Mouse (Mus musculus): ENCODE data around the gene Gpr63. TPM values are rescaled to one million over a fixed set of nuclear protein-coding genes. Genes with fewer than 3 reads are reported as not detected.
A peak's percentile ranks its signal among the peaks of the same experiment; 100 is the strongest.
"Not testable (repeated sequence)": the region's sequence is repeated elsewhere in the genome, so short reads cannot be mapped to it uniquely, and the experiment has no call there.

Gene Gpr63
- polyA plus RNA-seq (2015; fragmentation: Nextera tagmentation; extraction: Ambion mirVana) = 1.0 and 1.5 TPM in 2 replicates

DNA sequence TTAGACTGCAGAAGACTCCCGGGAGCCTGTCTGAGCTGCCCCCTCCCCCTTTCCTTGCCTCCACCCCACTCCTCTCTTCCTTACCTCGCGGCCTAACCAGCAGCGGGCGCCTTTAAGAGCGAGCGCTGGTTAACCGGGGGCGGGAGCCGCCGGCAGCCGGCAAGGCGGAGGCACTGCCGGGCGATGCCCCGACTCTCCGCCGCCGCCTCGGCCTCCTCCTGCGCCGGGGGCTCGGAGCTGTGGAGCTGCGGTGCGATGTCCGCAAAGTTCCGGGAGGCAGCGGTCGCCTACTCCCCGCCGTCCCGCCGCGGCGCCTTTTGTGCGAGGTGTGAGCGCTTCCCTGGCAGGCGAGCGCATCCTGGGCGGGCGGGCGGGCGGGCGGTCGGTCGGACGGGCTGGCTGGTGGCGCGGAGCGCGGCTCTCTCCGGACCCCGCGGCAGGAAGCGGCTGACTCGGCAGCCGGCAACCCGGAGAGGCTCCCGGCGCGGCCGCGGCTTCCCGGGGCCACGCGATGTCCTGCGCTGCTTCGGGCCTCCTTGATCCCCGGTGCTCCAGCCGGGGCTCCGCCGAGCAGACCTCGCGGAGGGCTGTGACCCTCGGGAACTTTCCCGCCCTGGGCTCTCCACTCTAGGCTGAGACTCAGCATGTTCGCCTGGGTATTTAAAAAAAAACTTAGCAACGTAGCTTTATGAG is at the start of gene Gpr63:
TSS of gene Gpr63 (plus strand) at position 109 of the 693 bp plus-strand sequence.
- H3K4me3 ChIP-seq (replicated peaks) = peak within 1 kb of the TSS; percentile 78
- 0 out of 2 replicates have a peak, but pooled peaks cover 2% of the 10 kb centered on the region for H3K27me3 ChIP-seq
- peak within 1 kb of the TSS; percentile 74 for H3K4me2 ChIP-seq
- WGBS = under 1% methylated on average over 69 of the region's 78 CpGs
- H3K36me3 ChIP-seq = no peaks in the 10 kb centered on the region
- no peaks in the 10 kb centered on the region for H3K9me3 ChIP-seq (replicated peaks)
- H3K9ac ChIP-seq = peak within 1 kb of the TSS; percentile 84
- ATAC-seq (replicated peaks; ENCODE audit: low FRiP score) = peak; percentile 98
- H3K27ac ChIP-seq = peak within 1 kb of the TSS; percentile 94
- peaks cover 9% of the 10 kb centered on the region; the same call in 1 of the 2 replicates for H3K4me1 ChIP-seq

DNA sequence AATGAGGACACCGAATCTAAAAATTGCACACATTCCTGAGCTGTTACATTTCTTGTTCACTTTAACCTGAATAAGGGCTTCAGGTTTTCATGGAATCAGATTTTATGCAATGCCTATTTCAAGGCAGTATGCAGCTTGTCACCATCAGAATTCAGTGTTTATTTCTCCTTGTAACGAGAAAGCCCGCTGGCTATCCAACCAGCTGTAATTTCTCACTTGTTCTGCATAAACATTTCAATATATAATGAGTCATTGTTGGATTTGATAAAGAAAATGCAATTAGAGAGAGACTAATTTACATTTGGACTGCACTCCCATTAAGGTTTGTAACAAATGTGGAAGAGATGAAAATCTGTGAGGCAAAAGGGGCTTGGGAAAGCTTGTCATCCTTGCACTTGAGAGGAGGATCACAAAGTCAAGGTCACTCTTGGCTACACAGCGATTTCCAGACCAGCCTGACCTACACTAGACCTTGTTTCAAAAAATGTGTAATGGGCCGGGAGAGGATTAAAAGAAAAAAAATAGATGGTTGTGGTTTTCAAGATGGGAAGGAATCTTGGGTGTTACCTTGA is 46.1 kb upstream of the Gpr63 start:
- Histone ChIP-seq H3K9me3 (replicated peaks) (no peaks in the 10 kb centered on the region), H3K9ac (no peak overlapping the region), H3K4me2 (no peak overlapping the region), H3K27me3 (no peaks in the 10 kb centered on the region), H3K4me1 (no peaks in the 10 kb centered on the region), H3K27ac (no peak overlapping the region), H3K4me3 (replicated peaks) (no peak overlapping the region), H3K36me3 (no peaks in the 10 kb centered on the region)
- ATAC-seq (replicated peaks; ENCODE audit: low FRiP score) = no peak
- 72% methylated on average over 5 of the region's 5 CpGs for WGBS

DNA sequence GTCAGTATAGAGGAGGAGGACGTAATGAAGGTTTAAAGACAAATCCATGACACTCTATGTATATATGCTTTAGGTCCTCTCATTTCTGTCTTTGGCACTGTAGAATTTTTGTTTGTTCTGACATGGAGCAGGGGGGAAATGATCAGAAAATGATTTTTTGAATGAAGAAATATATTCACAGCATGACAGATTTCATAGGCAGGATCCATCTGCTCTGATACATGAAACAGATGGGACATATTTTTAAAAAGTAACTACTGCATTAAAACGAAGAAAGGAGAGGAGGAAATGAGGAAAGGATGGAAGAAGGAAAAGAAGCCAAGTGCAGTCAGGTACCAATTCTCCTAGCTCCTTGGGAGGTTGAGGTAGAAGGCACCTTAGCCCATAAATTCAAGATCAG is 41.5 kb upstream of the Gpr63 start:
- 75% methylated on average over 2 of the region's 2 CpGs for WGBS
- no peak for ATAC-seq (replicated peaks; ENCODE audit: low FRiP score)
- Histone ChIP-seq H3K36me3 (no peaks in the 10 kb centered on the region), H3K27ac (no peak overlapping the region), H3K4me2 (no peak overlapping the region), H3K4me1 (no peaks in the 10 kb centered on the region), H3K9ac (no peak overlapping the region), H3K27me3 (no peaks in the 10 kb centered on the region), H3K4me3 (replicated peaks) (no peak overlapping the region), H3K9me3 (replicated peaks) (no peaks in the 10 kb centered on the region)

DNA sequence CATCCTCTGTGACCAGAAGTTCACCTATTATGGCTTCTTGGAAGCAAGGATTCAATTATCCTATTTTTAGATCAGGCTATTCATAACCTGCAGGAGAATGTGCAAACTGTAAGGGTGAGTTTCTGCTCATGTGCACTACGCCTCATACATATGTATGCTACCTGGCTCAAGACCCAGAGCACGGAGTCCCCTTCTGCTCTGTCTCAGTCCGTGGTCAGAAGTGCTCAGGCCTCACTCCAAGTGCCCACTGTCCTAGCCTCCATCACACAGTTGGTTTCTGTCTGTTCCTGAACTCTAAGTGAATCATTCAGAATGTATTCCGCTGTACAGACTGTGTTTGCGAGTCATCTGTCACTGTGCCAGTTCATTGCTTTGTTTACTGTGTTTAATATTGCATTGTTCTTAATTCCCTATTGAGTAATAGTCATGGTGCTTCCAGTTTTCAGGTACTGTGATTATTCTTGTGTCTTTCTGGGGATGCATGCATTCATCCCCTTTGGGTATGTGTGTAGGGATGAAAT is 37.9 kb upstream of the Gpr63 start:
- Histone ChIP-seq H3K4me1 (no peaks in the 10 kb centered on the region), H3K9me3 (replicated peaks) (no peaks in the 10 kb centered on the region), H3K4me3 (replicated peaks) (no peak overlapping the region), H3K27me3 (no peaks in the 10 kb centered on the region), H3K27ac (no peak overlapping the region), H3K9ac (no peak overlapping the region), H3K36me3 (no peaks in the 10 kb centered on the region), H3K4me2 (no peak overlapping the region)
- no peak for ATAC-seq (replicated peaks; ENCODE audit: low FRiP score)
- 85% methylated on average over 5 of the region's 5 CpGs for WGBS

DNA sequence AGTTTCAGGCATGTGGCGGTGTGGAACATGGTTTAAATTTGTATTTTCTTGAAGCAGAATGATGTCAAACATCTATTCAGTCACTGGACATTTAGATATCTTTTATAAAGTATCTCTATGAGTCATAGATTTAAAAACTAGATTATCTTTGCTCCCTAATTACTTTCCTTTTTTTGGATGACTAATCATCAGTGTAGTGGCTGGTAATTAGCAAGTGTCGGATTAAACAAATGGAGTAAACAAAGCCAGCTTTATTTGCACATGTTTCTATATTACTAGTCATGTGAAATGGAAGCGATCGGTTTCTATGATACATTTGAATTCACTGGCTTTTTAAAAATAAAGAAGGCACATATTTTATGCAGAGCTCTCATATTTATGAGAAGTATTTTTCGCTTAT is 37.3 kb upstream of the Gpr63 start:
- no peak overlapping the region for H3K27ac ChIP-seq
- no peaks in the 10 kb centered on the region for H3K4me1 ChIP-seq
- H3K36me3 ChIP-seq = no peaks in the 10 kb centered on the region
- ATAC-seq (replicated peaks; ENCODE audit: low FRiP score) = no peak
- WGBS = 87% methylated on average over 5 of the region's 5 CpGs
- no peak overlapping the region for H3K4me3 ChIP-seq (replicated peaks)
- H3K4me2 ChIP-seq = no peak overlapping the region
- no peaks in the 10 kb centered on the region for H3K27me3 ChIP-seq
- no peak overlapping the region for H3K9ac ChIP-seq
- H3K9me3 ChIP-seq (replicated peaks) = no peaks in the 10 kb centered on the region

DNA sequence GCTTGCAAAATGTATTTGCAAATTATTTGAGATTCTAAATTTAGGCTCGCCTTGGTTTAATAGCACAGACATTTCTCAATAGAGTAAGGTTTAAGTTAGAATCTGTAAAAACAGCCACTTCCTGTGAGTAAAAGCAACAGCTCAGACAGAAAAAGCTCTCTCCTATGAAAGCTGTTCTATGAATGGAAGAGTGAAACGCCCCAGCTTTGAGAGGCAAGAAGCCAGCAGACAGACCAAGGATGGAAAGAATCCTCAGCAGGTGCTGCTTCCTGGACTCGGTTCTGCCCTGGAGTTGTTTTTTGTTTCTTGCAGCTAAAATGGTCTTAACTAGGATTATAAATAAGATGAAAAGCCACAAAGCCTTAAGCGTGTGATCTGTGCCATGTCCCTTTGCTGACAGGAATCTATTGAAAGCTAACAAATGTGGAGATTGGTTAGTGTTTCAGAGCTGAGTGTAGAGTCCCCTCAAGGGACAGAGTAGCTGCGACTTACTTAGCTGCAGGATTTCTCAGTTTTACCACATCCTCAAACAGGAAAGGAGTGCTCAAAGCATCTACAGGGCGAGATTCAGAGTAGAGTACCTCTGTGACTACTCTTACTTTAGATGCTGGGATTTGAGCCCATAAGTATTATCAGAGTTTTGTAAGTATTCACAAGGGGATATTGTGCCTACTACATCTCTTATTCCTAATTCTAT is 23.3 kb upstream of the Gpr63 start:
- Histone ChIP-seq H3K36me3 (no peaks in the 10 kb centered on the region), H3K4me1 (no peaks in the 10 kb centered on the region), H3K4me3 (replicated peaks) (no peak overlapping the region), H3K4me2 (no peak overlapping the region), H3K27me3 (no peaks in the 10 kb centered on the region), H3K9me3 (replicated peaks) (no peaks in the 10 kb centered on the region), H3K9ac (no peak overlapping the region), H3K27ac (no peak overlapping the region)
- WGBS = 70% methylated on average over 6 of the region's 6 CpGs
- ATAC-seq (replicated peaks; ENCODE audit: low FRiP score) = no peak

DNA sequence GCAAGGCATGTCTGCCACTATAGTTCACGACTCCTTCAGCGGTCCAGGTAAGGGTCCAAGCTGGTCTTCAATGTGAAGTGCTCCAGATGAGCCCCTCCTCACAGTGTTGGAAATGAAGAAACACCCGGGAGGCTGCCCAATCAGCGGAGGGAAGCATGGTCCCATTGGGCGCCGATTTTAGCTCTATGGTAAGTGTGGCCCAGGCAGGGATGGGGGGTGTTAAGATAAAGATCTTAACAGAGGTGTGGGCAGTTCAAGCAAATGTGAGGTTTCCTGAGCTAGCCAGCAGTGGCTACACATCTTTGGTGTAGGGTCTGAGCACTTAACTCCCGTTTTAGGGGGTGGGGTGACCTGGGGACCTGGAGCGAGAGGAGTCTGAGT is 299 bp upstream of the Gpr63 start:
- Histone ChIP-seq H3K27me3 (0 out of 2 replicates have a peak, but pooled peaks cover 2% of the 10 kb centered on the region), H3K9me3 (replicated peaks) (no peaks in the 10 kb centered on the region), H3K36me3 (no peaks in the 10 kb centered on the region), H3K4me2 (peak overlapping the region; percentile 74), H3K4me3 (replicated peaks) (peak overlapping the region; percentile 78), H3K9ac (peak overlapping the region; percentile 84), H3K27ac (peak overlapping the region; percentile 94), H3K4me1 (peaks cover 9% of the 10 kb centered on the region; the same call in 1 of the 2 replicates)
- WGBS = 5% methylated on average over 8 of the region's 8 CpGs
- ATAC-seq (replicated peaks; ENCODE audit: low FRiP score) = peak; percentile 76; the same call in 1 of the 2 replicates

DNA sequence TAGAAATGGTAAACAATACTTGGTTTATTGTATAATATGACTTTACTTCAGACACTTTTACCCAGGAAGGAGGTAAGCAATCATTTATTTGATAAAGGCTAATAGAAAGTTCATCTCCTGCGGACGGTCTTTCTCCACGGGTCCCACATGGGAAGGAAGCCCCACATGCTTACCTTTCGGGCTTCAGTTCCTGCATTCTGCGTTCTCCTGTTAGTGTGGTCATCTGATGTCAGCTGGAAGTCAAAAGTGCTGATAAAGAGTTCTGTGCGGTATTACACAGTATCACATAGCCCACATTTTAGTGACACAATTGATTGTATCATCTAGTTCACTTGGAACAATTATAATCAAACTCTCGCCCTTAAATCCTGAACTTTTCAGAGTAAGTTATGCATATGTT is 1.0 kb downstream of the Gpr63 start:
- peak overlapping the region; percentile 74 for H3K4me2 ChIP-seq
- H3K36me3 ChIP-seq = no peaks in the 10 kb centered on the region
- 0 out of 2 replicates have a peak, but pooled peaks cover 2% of the 10 kb centered on the region for H3K27me3 ChIP-seq
- peaks cover 9% of the 10 kb centered on the region; the same call in 1 of the 2 replicates for H3K4me1 ChIP-seq
- no peak for ATAC-seq (replicated peaks; ENCODE audit: low FRiP score)
- no peaks in the 10 kb centered on the region for H3K9me3 ChIP-seq (replicated peaks)
- WGBS = 13% methylated on average over 7 of the region's 7 CpGs
- H3K4me3 ChIP-seq (replicated peaks) = peak overlapping the region; percentile 78
- no peak overlapping the region for H3K27ac ChIP-seq
- 0 out of 2 replicates have a peak overlapping the region, but pooled peaks have one; percentile 33 for H3K9ac ChIP-seq

DNA sequence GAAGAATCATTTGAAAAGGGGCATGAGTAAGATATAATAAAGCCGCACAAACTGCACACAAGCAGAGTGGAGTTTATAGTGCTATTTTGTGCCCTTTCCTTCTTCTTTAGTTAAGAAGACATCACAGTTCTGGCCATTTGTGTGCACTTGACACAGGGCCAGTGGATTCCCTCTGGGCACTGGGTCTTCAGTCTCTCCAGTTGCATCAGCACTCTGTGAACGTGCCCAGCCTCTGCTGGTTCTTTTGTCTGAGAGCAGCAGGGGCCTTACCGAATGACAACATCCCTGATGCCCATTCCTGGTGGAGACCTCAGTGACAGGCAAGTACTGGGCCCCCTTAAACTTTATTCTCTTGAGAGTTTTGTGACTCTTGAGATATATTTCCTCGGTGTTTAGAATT is 12.4 kb downstream of the Gpr63 start:
- H3K4me2 ChIP-seq = no peak overlapping the region
- WGBS = 61% methylated on average over 4 of the region's 4 CpGs
- H3K4me3 ChIP-seq (replicated peaks) = no peak overlapping the region
- no peak overlapping the region for H3K9ac ChIP-seq
- no peak for ATAC-seq (replicated peaks; ENCODE audit: low FRiP score)
- H3K4me1 ChIP-seq = no peaks in the 10 kb centered on the region
- H3K36me3 ChIP-seq = no peaks in the 10 kb centered on the region
- no peaks in the 10 kb centered on the region for H3K27me3 ChIP-seq
- H3K27ac ChIP-seq = no peak overlapping the region
- no peaks in the 10 kb centered on the region for H3K9me3 ChIP-seq (replicated peaks)

DNA sequence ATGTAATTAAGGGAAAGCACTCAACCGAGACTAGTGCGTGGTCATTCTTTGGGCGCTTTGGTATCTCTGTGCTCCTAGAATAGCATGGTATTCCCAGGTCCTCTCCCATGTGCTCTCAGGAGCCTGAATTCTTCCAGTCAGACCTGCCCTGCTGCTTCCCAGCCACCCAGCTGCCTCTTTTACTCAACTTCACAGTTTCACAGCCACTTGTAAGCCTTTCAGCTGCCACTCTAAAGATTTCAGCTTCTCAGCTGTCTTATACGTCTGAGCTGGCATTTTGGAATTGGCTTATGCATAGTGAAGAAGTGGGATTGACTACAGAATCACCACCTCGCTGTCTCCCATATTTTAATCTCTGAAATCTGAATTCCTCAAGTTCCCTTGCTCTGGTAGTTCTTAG is 19.4 kb downstream of the Gpr63 start:
- no peaks in the 10 kb centered on the region for H3K4me1 ChIP-seq
- no peak overlapping the region for H3K9ac ChIP-seq
- H3K27ac ChIP-seq = no peak overlapping the region
- H3K4me2 ChIP-seq = no peak overlapping the region
- H3K36me3 ChIP-seq = no peaks in the 10 kb centered on the region
- no peaks in the 10 kb centered on the region for H3K27me3 ChIP-seq
- H3K9me3 ChIP-seq (replicated peaks) = no peaks in the 10 kb centered on the region
- ATAC-seq (replicated peaks; ENCODE audit: low FRiP score) = no peak
- WGBS = 87% methylated on average over 5 of the region's 5 CpGs
- H3K4me3 ChIP-seq (replicated peaks) = no peak overlapping the region

DNA sequence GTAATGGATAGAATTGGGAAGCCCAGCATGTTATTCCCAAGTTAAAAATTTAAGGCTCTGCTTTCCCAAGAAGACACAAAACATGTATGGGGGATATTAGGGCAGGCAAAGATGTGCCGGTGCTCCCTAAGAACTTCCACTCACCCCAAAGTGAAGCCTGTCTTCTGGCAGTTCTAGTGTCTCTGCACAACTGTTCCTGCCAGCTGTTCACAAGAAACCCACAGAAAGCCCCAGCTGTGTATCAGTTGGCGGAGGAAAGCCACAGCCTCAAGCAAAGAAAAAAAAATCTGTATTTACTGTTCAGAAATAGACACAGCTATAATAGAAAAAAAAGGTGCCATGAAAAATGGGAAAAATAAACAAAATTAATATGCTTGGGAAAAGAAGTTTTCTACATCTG is 25.3 kb downstream of the Gpr63 start:
- ATAC-seq (replicated peaks; ENCODE audit: low FRiP score) = no peak
- Histone ChIP-seq H3K27me3 (no peaks in the 10 kb centered on the region), H3K4me2 (no peak overlapping the region), H3K4me3 (replicated peaks) (no peak overlapping the region), H3K9ac (no peak overlapping the region), H3K27ac (no peak overlapping the region), H3K9me3 (replicated peaks) (no peaks in the 10 kb centered on the region), H3K4me1 (no peaks in the 10 kb centered on the region), H3K36me3 (no peaks in the 10 kb centered on the region)
- WGBS = 90% methylated on average over 2 of the region's 2 CpGs

DNA sequence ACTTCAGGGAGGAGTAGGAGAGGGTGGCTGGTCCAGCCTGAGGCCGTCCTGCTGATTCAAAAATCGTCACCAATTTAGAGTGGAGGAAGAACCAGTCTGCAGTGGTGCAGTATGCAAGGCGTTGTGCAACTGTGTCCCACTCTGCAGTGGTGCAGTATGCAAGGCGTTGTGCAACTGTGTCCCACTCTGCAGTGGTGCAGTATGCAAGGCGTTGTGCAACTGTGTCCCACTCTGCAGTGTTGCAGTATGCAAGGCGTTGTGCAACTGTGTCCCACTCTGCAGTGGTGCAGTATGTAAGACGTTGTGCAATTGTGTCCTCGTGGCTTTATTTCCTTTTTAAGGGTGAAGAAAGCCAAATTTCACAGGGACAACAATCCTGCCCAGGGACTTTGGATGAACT is 43.1 kb downstream of the Gpr63 start:
- H3K4me2 ChIP-seq; H3K9ac ChIP-seq; H3K27me3 ChIP-seq; H3K4me3 ChIP-seq (replicated peaks); H3K27ac ChIP-seq; ATAC-seq (replicated peaks; ENCODE audit: low FRiP score); H3K9me3 ChIP-seq (replicated peaks); H3K4me1 ChIP-seq: not testable (repeated sequence)
- H3K36me3 ChIP-seq = peaks cover 16% of the 10 kb centered on the region
- WGBS = 92% methylated on average over 8 of the region's 8 CpGs

Data from kidney, embryonic 15.5 days (tissue).